Mouse (Mus musculus): ENCODE results near the gene Ppp4r1.

Gene Ppp4r1

GRCm38 (mm10) chr17:65771951-65772934 is 10.1 kb upstream of the Ppp4r1 start, which contains the start of gene Rab31:
Gene Rab31 (minus strand): TSS chr17:65772752.
- in situ Hi-C loops (cut with MboI, MseI): loop anchor here (10.0 kb wide), 1 partner anchor 157 kb away; the partner anchor contains the start of gene Vapa

GRCm38 (mm10) chr17:65773617-65774016 is 8.8 kb upstream of the Ppp4r1 start:
- in situ Hi-C loops (cut with MboI, MseI): loop anchor here (10.0 kb wide), 1 partner anchor 159 kb away; the partner anchor contains the start of gene Vapa

- in situ Hi-C loops (cut with MboI, MseI): loop anchor here (10.0 kb wide), 1 partner anchor 160 kb away; the partner anchor contains the start of gene Vapa
These were observed 7.9 kb upstream of the Ppp4r1 start for GRCm38 (mm10) chr17:65774439-65774838.

DNA sequence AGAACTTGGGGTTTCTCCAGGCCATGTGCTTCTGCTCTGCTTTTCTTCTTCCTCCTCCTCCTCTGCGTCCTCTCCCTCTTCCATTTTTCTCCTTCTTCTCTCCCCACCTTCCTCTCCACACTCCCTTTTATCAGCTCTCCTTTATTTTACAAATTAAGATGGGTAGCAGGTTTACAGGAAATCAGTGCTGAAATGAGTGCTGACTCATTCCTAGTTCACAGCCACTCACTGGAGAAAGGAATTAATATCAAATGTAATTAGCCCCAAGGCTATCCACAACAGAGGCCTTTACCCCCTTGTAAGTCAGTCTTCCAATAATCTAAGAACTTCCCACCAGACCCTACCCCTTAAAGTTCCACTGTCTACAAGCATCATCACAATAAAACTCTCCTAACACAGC is 6.1 kb upstream of the Ppp4r1 start:
- in situ Hi-C loops (cut with MboI, MseI): loop anchor here (10.0 kb wide), 1 partner anchor 161 kb away; the partner anchor contains the start of gene Vapa

DNA sequence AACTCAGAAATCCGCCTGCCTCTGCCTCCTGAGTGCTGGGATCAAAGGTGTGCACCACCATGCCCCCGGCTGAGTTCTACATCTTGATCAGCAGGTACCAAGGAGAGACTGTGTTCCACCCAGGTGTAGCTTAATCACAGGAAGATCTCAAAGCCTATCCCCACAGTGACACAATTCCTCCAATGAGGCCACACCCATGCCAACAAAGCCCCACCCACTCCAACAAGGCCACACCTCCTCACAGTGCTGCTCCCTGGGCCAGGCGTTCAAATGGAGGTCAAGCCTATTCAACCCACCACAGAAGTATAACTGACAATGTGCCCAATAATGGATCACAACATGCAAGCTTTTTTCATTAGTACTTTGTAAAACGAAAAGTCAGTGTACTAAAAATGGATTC is 4.9 kb upstream of the Ppp4r1 start:
- in situ Hi-C loops (cut with MboI, MseI): loop anchor here (10.0 kb wide), 1 partner anchor 163 kb away; the partner anchor contains the start of gene Vapa

- in situ Hi-C loops (cut with MboI, MseI): no loop called here
These were observed 1.4 kb upstream of the Ppp4r1 start for GRCm38 (mm10) chr17:65780970-65781369.

- in situ Hi-C loops (cut with MboI, MseI): no loop called here
These were observed 1.1 kb downstream of the Ppp4r1 start for GRCm38 (mm10) chr17:65783182-65784161.

DNA sequence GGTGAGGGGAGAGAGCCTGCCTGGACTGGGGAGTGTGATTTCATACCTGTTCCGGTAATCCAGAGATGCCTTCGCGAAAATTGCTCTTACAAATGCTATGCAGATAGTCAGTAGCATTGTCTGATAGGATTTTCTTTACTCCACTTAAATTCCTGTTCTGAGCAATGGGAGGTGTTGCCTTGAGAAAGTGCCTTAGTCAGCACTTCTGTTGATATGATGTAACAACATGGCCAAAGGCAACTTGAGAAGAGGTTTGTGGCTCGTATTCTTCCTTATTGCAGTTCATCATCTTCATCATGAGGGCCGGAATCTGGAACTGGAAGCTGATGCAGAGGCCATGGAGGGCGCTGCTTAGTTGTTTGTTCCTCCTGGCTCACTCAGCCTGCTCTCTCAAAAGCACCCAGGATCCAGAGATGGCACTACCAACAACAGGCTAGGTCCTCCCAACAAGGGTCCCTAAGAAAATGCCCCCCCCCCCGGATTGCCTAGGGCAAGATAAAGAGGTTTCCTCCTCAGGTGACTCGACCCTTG is 2.3 kb downstream of the Ppp4r1 start:
- in situ Hi-C loops (cut with MboI, MseI): no loop called here

DNA sequence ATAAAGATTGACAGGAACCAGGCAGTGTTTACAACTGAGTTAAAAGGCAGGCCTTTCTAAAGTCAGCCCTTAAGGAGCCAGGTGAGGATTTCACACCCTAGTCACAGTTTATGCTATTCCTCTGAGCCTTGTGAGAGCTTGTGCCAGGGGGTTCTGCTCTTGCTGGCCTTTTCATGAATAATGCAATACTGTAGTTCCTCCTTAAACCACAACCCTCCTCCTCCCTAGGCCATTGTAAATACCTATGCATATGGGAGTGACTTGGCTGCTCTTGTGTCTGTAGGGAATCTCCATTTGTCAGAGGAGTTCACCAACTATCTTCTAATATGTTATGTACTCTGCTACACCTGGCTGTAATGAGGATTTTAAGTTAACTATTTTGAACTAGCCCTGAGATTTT is 3.3 kb downstream of the Ppp4r1 start:
- in situ Hi-C loops (cut with MboI, MseI): no loop called here

- in situ Hi-C loops (cut with MboI, MseI): no loop called here
These were observed 3.9 kb downstream of the Ppp4r1 start for GRCm38 (mm10) chr17:65786225-65786624.

DNA sequence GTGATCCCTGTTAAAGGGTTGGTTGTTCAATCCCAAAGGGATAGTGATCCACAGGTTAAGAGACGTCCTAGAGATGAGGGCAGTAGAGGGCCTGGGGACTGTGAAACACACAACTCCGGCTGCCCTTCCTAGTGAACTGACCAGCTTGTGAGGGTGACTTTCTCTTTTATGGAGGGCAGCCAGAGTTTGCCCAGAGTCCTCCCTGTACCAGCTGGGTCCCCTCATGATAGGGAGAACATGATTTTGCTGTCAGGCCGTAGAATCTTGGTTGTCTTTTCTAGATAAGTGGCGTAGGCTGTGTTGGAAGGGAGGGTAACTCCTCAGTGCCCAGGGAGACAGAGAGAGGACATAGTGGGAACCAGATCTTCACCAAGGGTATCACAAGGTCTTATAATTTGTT is 4.9 kb downstream of the Ppp4r1 start:
- in situ Hi-C loops (cut with MboI, MseI): no loop called here

DNA sequence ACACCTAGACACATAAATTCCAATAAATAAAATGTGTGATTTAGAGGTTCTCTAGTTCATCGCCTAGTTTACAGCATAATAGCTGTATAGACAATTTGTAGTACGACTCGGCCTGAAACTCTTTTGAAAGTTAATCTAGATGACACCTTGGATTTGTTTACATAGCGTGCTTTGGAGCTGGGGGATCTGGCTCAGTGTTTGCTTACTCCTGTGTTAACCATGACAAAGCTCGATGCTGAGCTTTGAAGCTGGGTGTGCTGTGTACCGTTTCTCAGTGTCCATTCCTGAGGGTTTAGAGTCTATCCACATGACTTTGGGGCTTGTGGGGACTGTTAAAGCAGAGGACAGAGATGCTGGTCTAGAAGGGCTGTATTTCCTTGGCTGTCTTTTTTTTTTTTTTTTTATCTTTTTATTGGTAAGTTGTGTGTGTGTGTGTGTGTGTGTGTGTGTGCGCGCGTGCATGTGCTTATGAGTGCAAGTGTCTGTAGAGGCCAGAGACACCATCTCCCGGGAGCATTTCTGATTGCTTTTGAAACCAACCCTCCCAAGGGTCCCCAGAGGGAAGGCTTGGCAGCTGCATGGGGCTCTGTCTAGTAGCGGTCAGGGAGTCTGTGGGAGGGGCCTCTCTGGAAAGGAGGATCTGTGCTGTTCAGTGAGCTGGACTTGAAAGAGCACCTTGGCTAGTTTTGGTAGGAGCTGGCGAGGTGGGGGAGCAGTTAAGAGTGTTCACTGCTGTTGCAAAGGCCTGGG is 6.3 kb downstream of the Ppp4r1 start:
- in situ Hi-C loops (cut with MboI, MseI): no loop called here

- in situ Hi-C loops (cut with MboI, MseI): no loop called here
These were observed 7.2 kb downstream of the Ppp4r1 start for GRCm38 (mm10) chr17:65789576-65789975.

DNA sequence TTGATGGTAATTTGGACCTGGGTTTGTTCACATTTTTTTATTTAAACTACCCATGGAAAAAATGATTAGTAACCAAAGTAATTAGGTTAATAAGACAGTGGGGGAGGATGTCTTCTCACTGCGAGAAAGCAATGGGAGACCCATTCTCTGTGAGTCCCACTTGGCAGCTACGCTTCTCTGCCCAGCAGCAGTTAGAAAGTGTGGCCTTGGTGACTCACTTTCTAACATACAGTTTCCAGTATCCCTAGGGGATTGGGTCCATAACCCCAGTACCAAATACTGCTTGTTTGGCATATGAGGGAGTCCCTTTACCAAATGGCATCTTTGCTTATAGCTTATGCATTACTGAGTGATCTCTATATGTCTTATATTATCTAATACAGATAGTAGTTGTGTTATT is 8.8 kb downstream of the Ppp4r1 start:
- in situ Hi-C loops (cut with MboI, MseI): loop anchor here (5.0 kb wide), 1 partner anchor 36 kb away; no protein-coding TSS in a partner anchor

DNA sequence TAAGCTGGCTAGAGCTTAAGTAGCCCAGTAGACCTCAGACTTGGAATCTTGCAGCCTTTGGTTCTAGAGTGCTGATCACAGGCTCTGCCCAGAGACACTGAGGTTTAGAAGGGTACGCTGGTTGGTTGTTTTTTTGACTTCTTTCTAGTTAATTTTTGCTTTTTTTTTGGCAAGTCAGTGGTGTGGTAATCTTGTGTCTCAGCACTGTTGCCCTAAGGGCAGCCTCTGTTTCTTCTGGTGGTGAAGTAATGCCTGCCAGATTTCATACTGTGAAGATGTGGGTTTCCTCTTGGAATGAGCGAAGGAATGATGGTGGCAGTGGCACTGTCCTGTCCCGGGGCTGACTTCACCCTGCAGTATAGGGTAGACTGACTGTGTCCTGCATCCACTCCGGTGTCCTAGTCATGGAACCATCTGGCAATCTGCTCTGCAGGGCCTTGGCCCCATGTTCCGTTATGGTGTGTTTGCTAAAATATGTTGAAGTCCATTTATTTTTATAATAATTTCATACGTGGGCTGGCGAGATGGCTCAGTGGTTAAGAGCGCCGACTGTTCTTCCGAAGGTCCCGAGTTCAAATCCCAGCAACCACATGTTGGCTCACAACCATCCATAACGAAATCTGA is 11.0 kb downstream of the Ppp4r1 start:
- in situ Hi-C loops (cut with MboI, MseI): loop anchor here (5.0 kb wide), 1 partner anchor 34 kb away; no protein-coding TSS in a partner anchor

DNA sequence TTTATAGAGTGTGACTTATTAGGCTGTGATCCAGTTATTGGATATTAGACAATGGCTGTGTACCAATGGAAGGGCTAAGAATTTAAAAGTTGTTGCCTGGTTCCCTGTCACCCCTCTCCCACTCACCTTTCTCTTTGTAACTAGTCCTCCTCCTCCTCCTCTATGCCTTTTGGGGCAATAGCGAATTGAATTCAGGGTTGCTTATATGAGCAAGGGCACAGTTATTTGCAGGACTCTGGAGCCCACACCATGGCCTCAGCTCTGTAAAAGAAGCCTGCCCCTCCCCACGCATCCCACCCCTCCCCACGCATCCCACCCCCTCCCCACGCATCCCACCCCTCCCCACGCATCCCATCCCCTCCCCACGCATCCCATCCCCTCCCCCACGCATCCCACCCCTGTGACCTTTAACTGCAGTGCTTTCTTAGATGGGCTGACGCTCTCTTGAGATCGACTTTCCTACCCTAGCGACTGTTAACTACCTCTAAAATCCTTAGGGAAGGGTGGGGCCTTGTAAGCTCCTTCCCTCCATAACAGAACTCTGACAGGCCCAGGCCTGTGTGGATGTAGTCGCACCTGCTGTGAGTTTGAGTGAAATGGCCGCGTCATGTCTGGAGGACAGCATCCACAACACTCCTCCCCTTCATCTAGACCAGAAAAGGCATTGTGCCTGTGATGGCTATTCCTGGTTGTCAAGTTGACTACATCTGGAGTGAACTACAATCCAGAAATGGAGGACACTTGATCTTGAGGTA is 11.9 kb downstream of the Ppp4r1 start:
- in situ Hi-C loops (cut with MboI, MseI): loop anchor here (5.0 kb wide), 1 partner anchor 33 kb away; no protein-coding TSS in a partner anchor

GRCm38 (mm10) chr17:65796056-65796455 is 13.7 kb downstream of the Ppp4r1 start:
- in situ Hi-C loops (cut with MboI, MseI): no loop called here

DNA sequence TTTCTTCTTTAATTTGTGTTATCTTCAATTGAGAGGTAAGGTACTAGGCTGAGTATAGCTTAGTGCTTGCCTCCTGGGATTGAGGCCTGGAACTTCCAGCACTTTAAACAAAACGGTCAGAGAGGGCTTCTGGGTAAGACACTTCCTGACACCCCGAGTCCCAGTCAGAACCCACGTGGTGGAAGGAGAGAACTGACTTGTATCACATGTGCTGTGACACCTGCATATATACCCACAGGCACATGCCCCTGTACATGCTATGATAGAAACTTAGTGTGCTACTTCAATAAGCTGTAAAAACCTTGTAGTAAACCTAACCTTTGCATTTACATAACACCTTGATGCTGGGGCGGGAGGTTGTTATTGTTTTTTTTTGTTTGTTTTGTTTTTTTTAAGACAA is 16.1 kb downstream of the Ppp4r1 start:
- in situ Hi-C loops (cut with MboI, MseI): no loop called here

DNA sequence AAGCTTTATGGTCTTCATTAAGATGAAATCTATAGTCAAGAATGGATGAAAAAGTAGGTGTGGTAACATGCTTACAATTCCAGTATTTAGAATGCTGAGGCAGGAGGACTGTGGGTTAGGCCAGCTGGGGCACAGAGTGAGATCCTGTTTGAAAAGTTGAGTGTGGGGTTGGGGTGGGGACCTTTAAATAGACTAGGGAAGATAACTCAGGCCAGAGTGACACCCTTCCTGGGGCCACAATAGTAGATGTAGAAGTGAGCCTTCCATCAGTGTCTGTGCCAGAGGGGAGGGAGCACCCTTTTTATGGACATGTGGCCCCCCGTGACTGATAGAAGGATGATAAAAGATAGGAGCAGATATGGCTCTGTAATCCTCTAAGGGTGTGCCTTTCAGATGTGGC is 17.0 kb downstream of the Ppp4r1 start:
- in situ Hi-C loops (cut with MboI, MseI): no loop called here
